Mouse (Mus musculus): ENCODE measurements at regions not wholly inside any gene's neighbourhood (a gene's known extent, or its start where the extent isn't known, plus 50 kb on each side); places are given as distances from the start of the nearest gene placed in this dataset.

- 66% methylated on average over 11 of the region's 11 CpGs for WGBS
- H3K27ac ChIP-seq = no peak overlapping the region
- ATAC-seq (replicated peaks; ENCODE audit: insufficient number of reproducible peaks, insufficient read depth, low FRiP score, low read depth) = no peak
Observed at GRCm38 (mm10) chr13:107449598-107450179, 427.8 kb upstream of the Kif2a start.

GRCm38 (mm10) chr13:107447813-107448212 is 425.9 kb upstream of the Kif2a start:
- ATAC-seq (replicated peaks; ENCODE audit: insufficient number of reproducible peaks, insufficient read depth, low FRiP score, low read depth) = no peak
- no peak overlapping the region for H3K27ac ChIP-seq
- no peak overlapping the region for H3K9ac ChIP-seq
- H3K36me3 ChIP-seq = no peaks in the 10 kb centered on the region
- H3K9me3 ChIP-seq (replicated peaks) = no peaks in the 10 kb centered on the region
- H3K27me3 ChIP-seq = no peaks in the 10 kb centered on the region
- no peak overlapping the region for H3K4me3 ChIP-seq
- no peaks in the 10 kb centered on the region for H3K4me1 ChIP-seq (replicated peaks)
- no peak overlapping the region for H3K4me2 ChIP-seq
- WGBS = 66% methylated on average over 2 of the region's 2 CpGs

More at GRCm38 (mm10) chr13:107449598-107450179, 427.8 kb upstream of the Kif2a start:
- H3K36me3 ChIP-seq = no peaks in the 10 kb centered on the region
- no peaks in the 10 kb centered on the region for H3K9me3 ChIP-seq (replicated peaks)
- no peaks in the 10 kb centered on the region for H3K27me3 ChIP-seq
- no peak overlapping the region for H3K4me2 ChIP-seq
- H3K4me1 ChIP-seq (replicated peaks) = no peaks in the 10 kb centered on the region
- H3K4me3 ChIP-seq = no peak overlapping the region
- no peak overlapping the region for H3K9ac ChIP-seq

GRCm38 (mm10) chr13:107419363-107420155 is 397.6 kb upstream of the Kif2a start:
- Histone ChIP-seq H3K4me1 (replicated peaks) (no peaks in the 10 kb centered on the region), H3K27ac (no peak overlapping the region), H3K9me3 (replicated peaks) (no peaks in the 10 kb centered on the region), H3K4me3 (no peak overlapping the region), H3K9ac (no peak overlapping the region), H3K36me3 (no peaks in the 10 kb centered on the region), H3K27me3 (no peaks in the 10 kb centered on the region), H3K4me2 (no peak overlapping the region)
- no peak for ATAC-seq (replicated peaks; ENCODE audit: insufficient number of reproducible peaks, insufficient read depth, low FRiP score, low read depth)
- WGBS = 64% methylated on average over 3 of the region's 3 CpGs

GRCm38 (mm10) chr13:107410267-107410666 is 388.3 kb upstream of the Kif2a start:
- Histone ChIP-seq H3K9ac (no peak overlapping the region), H3K4me3 (no peak overlapping the region), H3K4me2 (no peak overlapping the region), H3K4me1 (replicated peaks) (no peaks in the 10 kb centered on the region), H3K9me3 (replicated peaks) (no peaks in the 10 kb centered on the region), H3K27ac (no peak overlapping the region), H3K36me3 (no peaks in the 10 kb centered on the region), H3K27me3 (no peaks in the 10 kb centered on the region)
- no peak for ATAC-seq (replicated peaks; ENCODE audit: insufficient number of reproducible peaks, insufficient read depth, low FRiP score, low read depth)

GRCm38 (mm10) chr13:107407674-107408026 is 385.7 kb upstream of the Kif2a start:
- H3K4me1 ChIP-seq (replicated peaks) = no peaks in the 10 kb centered on the region
- no peak overlapping the region for H3K9ac ChIP-seq
- H3K27ac ChIP-seq = no peak overlapping the region
- H3K27me3 ChIP-seq = no peaks in the 10 kb centered on the region
- H3K4me3 ChIP-seq = no peak overlapping the region
- ATAC-seq (replicated peaks; ENCODE audit: insufficient number of reproducible peaks, insufficient read depth, low FRiP score, low read depth) = no peak
- 68% methylated on average over 5 of the region's 5 CpGs for WGBS
- no peaks in the 10 kb centered on the region for H3K36me3 ChIP-seq
- no peaks in the 10 kb centered on the region for H3K9me3 ChIP-seq (replicated peaks)
- no peak overlapping the region for H3K4me2 ChIP-seq

- Histone ChIP-seq H3K36me3 (no peaks in the 10 kb centered on the region), H3K27ac (no peak overlapping the region), H3K9ac (no peak overlapping the region), H3K4me2 (no peak overlapping the region), H3K9me3 (replicated peaks) (no peaks in the 10 kb centered on the region), H3K4me3 (no peak overlapping the region), H3K4me1 (replicated peaks) (no peaks in the 10 kb centered on the region), H3K27me3 (no peaks in the 10 kb centered on the region)
- ATAC-seq (replicated peaks; ENCODE audit: insufficient number of reproducible peaks, insufficient read depth, low FRiP score, low read depth) = no peak; the same call in 1 of the 2 replicates
- WGBS = 51% methylated on average over 5 of the region's 5 CpGs
Observed at GRCm38 (mm10) chr13:107406977-107407673, 385.2 kb upstream of the Kif2a start.

- no peak overlapping the region for H3K4me2 ChIP-seq
- no peak overlapping the region for H3K4me3 ChIP-seq
- no peak overlapping the region for H3K27ac ChIP-seq
- H3K27me3 ChIP-seq = no peaks in the 10 kb centered on the region
- no peaks in the 10 kb centered on the region for H3K36me3 ChIP-seq
- no peaks in the 10 kb centered on the region for H3K9me3 ChIP-seq (replicated peaks)
- H3K4me1 ChIP-seq (replicated peaks) = no peaks in the 10 kb centered on the region
- ATAC-seq (replicated peaks; ENCODE audit: insufficient number of reproducible peaks, insufficient read depth, low FRiP score, low read depth) = no peak
- no peak overlapping the region for H3K9ac ChIP-seq
- 71% methylated on average over 8 of the region's 8 CpGs for WGBS
Observed at GRCm38 (mm10) chr13:107398621-107399363, 376.9 kb upstream of the Kif2a start.

GRCm38 (mm10) chr13:107396036-107396435 is 374.1 kb upstream of the Kif2a start:
- H3K4me2 ChIP-seq = no peak overlapping the region
- no peaks in the 10 kb centered on the region for H3K4me1 ChIP-seq (replicated peaks)
- WGBS = 75% methylated on average over 2 of the region's 2 CpGs
- H3K9ac ChIP-seq = no peak overlapping the region
- H3K27ac ChIP-seq = no peak overlapping the region
- no peaks in the 10 kb centered on the region for H3K9me3 ChIP-seq (replicated peaks)
- no peak for ATAC-seq (replicated peaks; ENCODE audit: insufficient number of reproducible peaks, insufficient read depth, low FRiP score, low read depth)
- H3K36me3 ChIP-seq = no peaks in the 10 kb centered on the region
- no peaks in the 10 kb centered on the region for H3K27me3 ChIP-seq
- no peak overlapping the region for H3K4me3 ChIP-seq

GRCm38 (mm10) chr13:107394451-107394850 is 372.5 kb upstream of the Kif2a start:
- H3K4me1 ChIP-seq (replicated peaks) = no peaks in the 10 kb centered on the region
- H3K27ac ChIP-seq = no peak overlapping the region
- ATAC-seq (replicated peaks; ENCODE audit: insufficient number of reproducible peaks, insufficient read depth, low FRiP score, low read depth) = no peak
- H3K4me2 ChIP-seq = no peak overlapping the region
- H3K9me3 ChIP-seq (replicated peaks) = no peaks in the 10 kb centered on the region
- WGBS = 42% methylated on average over 1 of the region's 1 CpGs
- no peaks in the 10 kb centered on the region for H3K27me3 ChIP-seq
- no peaks in the 10 kb centered on the region for H3K36me3 ChIP-seq
- no peak overlapping the region for H3K9ac ChIP-seq
- no peak overlapping the region for H3K4me3 ChIP-seq

GRCm38 (mm10) chr13:107389535-107390150 is 367.7 kb upstream of the Kif2a start:
- no peaks in the 10 kb centered on the region for H3K36me3 ChIP-seq
- no peaks in the 10 kb centered on the region for H3K9me3 ChIP-seq (replicated peaks)
- no peak overlapping the region for H3K9ac ChIP-seq
- no peaks in the 10 kb centered on the region for H3K4me1 ChIP-seq (replicated peaks)
- H3K4me3 ChIP-seq = no peak overlapping the region
- H3K27ac ChIP-seq = no peak overlapping the region
- H3K27me3 ChIP-seq = no peaks in the 10 kb centered on the region
- H3K4me2 ChIP-seq = no peak overlapping the region
- WGBS = 68% methylated on average over 4 of the region's 4 CpGs
- no peak for ATAC-seq (replicated peaks; ENCODE audit: insufficient number of reproducible peaks, insufficient read depth, low FRiP score, low read depth)

- no peaks in the 10 kb centered on the region for H3K36me3 ChIP-seq
- no peak overlapping the region for H3K27ac ChIP-seq
- no peaks in the 10 kb centered on the region for H3K4me1 ChIP-seq (replicated peaks)
- H3K4me3 ChIP-seq = no peak overlapping the region
- no peak overlapping the region for H3K4me2 ChIP-seq
- no peaks in the 10 kb centered on the region for H3K9me3 ChIP-seq (replicated peaks)
- ATAC-seq (replicated peaks; ENCODE audit: insufficient number of reproducible peaks, insufficient read depth, low FRiP score, low read depth) = no peak
- no peak overlapping the region for H3K9ac ChIP-seq
- no peaks in the 10 kb centered on the region for H3K27me3 ChIP-seq
- 47% methylated on average over 3 of the region's 3 CpGs for WGBS
Observed at GRCm38 (mm10) chr13:107389074-107389473, 367.1 kb upstream of the Kif2a start.
